Mouse (Mus musculus) erythroblast, embryonic 14.5 days (primary cell): Measurements from ENCODE around the gene Cebpzos.

ENCODE experiments used
- GATA1 ChIP-seq: IDR thresholded peaks from 2 replicates; pipeline ENCODE4 v1.6.1; 2012; ENCODE audit warnings: low read length, inconsistent platforms, mixed read lengths
- TAL1 ChIP-seq: IDR thresholded peaks from 3 replicates; pipeline ENCODE4 v1.6.1; 2012; ENCODE audit warnings: low read length, inconsistent platforms, mixed read lengths

DNA sequence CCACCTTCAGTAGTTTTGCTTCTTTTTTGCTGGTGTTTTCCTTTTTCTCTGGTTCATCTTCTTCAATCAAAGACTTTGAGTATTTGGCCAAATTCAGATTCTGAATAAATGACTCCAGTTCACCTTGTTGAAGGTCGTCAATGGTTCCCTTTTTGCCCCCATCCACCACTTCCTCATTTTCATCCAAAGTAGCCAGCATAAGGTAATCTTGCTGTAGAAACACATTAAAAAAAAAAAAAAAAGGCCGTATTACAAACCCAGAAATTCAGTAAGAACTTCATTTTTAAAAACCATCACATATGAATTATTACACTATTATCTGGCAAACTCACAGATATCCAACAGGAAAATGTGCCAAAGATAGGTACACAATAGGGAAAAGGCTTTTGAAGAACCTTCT, 19.6 kb downstream of the Cebpzos start:
- TF ChIP-seq GATA1 (no peak), TAL1 (no peak)
